Mouse (Mus musculus): ENCODE measurements around the gene Gm21958. TPM values are rescaled to one million over a fixed set of nuclear protein-coding genes. Genes with fewer than 3 reads are reported as not detected.

Gm21958 gene
- polyA plus RNA-seq (2014; fragmentation: Illumina TruSeq; extraction: RNeasy Lipid Tissue Mini Kit (QIAGEN cat#74804); ENCODE audit: low read depth, low replicate concordance): not detected

GRCm38 (mm10) chr3:54714253-54714652 lies at the start of gene Gm21958:
Gene Gm21958 (minus strand): TSS chr3:54714353.

GRCm38 (mm10) chr3:54755145-54756041 lies 41.2 kb upstream of the Gm21958 start, which contains the start of gene Smad9:
Gene Smad9 (plus strand): TSS chr3:54755582.

GRCm38 (mm10) chr3:54735247-54736046 lies 21.3 kb upstream of the Gm21958 start, which contains the start of the genes Exosc8 and Alg5:
Gene Exosc8 (minus strand): TSS chr3:54735393.
Gene Alg5 (plus strand): TSS chr3:54735539.

GRCm38 (mm10) chr3:54692202-54693055 lies 21.7 kb downstream of the Gm21958 start, which contains the start of gene Supt20:
Gene Supt20 (plus strand): TSS chr3:54692807.

Other genes starting within 250 kb of the Gm21958 start
- 23.7 TPM for gene Supt20, start 21.5 kb downstream of the Gm21958 start, polyA plus RNA-seq (2014; fragmentation: Illumina TruSeq; extraction: RNeasy Lipid Tissue Mini Kit (QIAGEN cat#74804); ENCODE audit: low read depth, low replicate concordance)
- gene Exosc8, start 21.0 kb upstream of the Gm21958 start, polyA plus RNA-seq (2014; fragmentation: Illumina TruSeq; extraction: RNeasy Lipid Tissue Mini Kit (QIAGEN cat#74804); ENCODE audit: low read depth, low replicate concordance): 25.1 TPM
- gene Alg5, start 21.2 kb upstream of the Gm21958 start, polyA plus RNA-seq (2014; fragmentation: Illumina TruSeq; extraction: RNeasy Lipid Tissue Mini Kit (QIAGEN cat#74804); ENCODE audit: low read depth, low replicate concordance): 16.2 TPM
- 1.4 TPM for gene Smad9, start 41.2 kb upstream of the Gm21958 start, polyA plus RNA-seq (2014; fragmentation: Illumina TruSeq; extraction: RNeasy Lipid Tissue Mini Kit (QIAGEN cat#74804); ENCODE audit: low read depth, low replicate concordance)
- gene Rfxap, start 93.4 kb upstream of the Gm21958 start, polyA plus RNA-seq (2014; fragmentation: Illumina TruSeq; extraction: RNeasy Lipid Tissue Mini Kit (QIAGEN cat#74804); ENCODE audit: low read depth, low replicate concordance): 19.2 TPM
- 0.50 TPM for gene Sertm1, start 201.5 kb upstream of the Gm21958 start, polyA plus RNA-seq (2014; fragmentation: Illumina TruSeq; extraction: RNeasy Lipid Tissue Mini Kit (QIAGEN cat#74804); ENCODE audit: low read depth, low replicate concordance)